Mouse (Mus musculus): ENCODE measurements around the gene C8b.

C8b gene

DNA sequence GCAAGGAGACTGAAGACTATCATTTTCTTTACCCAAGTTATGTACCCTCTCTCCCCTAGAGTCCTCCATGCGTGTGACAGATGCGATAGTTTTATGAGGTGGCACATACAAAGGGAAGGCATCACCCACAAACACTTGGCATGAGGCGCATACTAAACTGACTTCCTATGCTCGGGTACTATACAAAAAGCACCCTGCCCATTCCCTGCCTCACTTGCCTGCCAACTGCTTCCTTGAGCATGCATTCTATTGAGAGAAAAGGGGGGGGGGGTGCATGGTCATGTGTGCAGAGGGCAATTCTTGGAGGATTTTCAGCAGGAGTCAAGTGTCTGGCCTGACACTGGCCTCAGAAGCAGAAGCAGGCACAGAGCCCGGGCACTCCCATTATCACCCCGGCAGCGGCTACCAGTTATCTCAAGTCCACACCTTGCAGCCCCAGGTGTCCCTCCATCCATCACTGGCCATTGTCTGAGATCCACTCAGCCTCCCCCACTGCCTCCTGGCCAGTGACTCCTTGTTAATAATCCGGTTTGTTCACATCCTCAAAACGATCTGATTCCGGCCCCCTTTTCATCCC is 44.7 kb downstream of the C8b start:
- DNase-seq, result no peak

DNA sequence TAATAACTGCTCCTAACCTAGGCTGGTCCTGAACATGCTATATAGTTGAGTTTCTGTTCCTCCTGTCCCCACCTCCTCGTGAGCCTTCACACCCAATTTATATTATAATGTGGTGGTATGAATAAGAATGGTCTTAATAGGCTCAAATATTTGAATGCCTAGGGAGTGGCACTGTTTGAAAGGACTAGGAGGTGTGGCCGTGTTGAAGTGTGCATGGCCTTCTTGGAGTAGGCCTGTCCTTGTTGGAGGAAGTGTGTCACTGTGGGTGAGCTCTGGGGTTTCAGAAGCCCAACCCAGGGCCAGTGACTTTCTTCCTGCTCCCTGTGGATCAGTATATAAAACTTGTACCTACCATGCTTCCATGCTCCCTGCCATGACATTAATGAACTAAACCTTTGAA is 47.5 kb downstream of the C8b start:
- DNase-seq, result no peak

- DNase-seq, result no peak
These were observed 50.6 kb downstream of the C8b start for GRCm38 (mm10) chr4:104816519-104817232.

GRCm38 (mm10) chr4:104817509-104817908 is 51.4 kb downstream of the C8b start:
- DNase-seq, result no peak

DNA sequence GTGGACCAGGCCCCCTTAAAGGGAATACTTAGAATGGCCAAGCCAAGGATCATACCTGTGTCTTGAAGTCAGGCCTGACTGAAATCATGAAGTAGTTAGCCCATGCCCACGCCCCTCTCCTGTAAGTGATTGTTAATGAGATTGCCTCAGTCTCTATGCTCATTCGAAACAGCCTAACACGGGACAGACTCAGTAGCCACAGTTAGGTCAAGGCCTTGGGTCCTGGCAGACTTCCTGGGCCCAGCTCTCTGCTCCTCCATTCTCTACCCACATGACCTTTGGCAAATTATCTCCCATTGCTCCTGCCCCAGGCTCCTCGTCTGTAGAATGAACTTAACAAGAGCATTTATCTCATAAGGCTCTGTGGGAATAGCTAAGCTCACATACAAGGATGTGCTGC is 52.9 kb downstream of the C8b start:
- DNase-seq, result no peak

DNA sequence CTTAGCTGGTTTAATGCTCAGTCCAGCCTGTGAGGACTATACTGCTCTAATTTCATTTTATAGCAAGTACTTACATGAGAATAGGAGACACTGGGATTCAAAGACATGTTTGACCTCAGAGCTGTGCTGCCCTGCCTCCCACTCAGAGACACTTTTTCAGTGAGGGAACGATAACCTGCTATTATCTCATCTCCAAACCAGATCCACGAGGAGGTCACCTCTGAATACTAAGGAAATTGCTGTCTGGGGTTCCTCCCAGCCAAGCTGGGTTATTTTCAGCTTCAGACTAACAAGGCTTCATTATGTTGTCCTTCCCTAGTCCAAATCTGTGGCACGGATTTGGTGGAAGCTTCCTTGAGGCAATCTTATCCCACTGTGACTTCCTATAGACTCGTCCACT is 53.8 kb downstream of the C8b start:
- no peak for DNase-seq

DNA sequence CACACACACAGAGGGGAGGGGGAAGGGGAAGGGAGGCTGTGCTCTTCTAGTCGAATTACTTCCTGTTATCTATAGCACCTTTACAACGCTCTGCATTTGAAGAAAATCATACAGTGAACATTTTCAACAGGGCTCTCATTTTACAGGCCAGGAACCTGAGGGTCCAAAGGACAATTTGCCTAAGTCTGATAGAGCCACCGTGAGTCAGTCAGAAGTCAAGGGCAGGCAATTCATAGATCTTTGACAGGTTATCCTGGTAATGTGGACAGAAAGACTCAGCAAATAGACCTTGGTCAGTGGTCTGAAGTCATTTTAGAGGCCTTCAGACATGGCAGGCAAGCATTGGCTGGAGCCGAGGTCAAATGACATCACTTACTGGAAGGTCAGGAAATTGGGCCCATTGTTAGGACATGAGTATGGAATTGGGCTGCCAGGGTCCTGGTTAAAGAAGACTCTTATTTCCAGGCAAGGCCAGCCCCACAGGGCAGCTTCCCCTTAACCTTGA is 57.5 kb downstream of the C8b start:
- DNase-seq, result no peak

GRCm38 (mm10) chr4:104824381-104825077 is 58.4 kb downstream of the C8b start:
- no peak for DNase-seq

DNA sequence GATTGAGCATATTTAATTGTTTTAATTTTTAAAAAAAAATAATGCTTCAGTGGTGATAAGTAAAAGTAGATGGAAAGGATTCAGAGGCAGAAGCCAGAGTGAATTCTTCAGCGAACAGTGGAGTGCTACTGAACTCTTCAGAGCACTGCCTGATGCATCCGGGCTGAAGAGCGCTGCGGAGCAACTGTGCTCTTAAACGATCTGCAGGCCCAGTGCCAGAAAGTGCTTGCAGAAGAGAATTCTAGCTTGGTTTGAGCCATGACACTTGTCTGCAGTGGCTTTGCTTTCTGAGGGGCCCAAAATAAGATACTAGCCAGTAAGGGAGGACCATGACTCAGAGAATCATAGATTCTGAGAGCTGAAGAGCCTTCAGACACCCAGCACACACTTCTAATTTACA is 62.8 kb downstream of the C8b start:
- DNase-seq, result peak in 1 of 2 experiments; percentile 4

DNA sequence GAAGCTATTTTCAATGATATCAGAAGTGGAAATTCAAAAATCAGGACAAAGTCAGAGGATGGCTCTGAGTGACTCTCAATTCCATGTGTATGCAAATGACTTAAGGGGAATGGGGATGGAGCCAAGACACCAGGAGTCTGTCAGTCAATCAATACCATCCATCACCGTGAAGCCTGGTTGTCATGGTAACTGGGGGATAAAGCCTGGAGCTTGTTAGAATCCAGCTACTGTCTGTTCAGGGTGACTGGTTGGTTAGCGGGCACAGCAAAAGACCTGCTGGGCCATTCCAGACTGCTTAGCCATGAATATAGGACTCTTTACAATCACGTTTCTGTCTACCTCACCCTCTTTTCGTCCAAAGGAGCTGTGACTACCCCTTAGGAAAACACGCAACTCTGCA is 69.0 kb downstream of the C8b start:
- no peak for DNase-seq

- no peak for DNase-seq
These were observed 72.2 kb downstream of the C8b start for GRCm38 (mm10) chr4:104838342-104838741.

DNA sequence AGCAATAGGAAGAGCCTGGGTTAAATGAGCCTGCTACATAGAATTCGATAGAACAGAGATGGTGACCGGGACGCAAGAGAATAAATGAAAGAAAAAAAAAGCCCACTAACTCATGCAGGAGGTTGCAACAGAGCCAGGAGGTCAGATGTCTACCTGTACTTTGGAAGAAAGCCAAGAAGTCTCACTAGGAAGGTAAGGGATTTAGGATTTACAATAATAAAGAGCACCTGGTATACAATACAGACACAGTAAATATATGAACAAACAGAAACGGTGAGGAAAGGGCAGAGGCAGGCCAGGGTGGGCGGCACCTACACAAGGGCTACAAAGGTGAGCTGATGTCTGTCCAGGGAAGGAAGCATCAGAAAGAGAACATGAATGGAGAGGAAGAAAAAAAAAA is 76.1 kb downstream of the C8b start:
- no peak for DNase-seq

DNA sequence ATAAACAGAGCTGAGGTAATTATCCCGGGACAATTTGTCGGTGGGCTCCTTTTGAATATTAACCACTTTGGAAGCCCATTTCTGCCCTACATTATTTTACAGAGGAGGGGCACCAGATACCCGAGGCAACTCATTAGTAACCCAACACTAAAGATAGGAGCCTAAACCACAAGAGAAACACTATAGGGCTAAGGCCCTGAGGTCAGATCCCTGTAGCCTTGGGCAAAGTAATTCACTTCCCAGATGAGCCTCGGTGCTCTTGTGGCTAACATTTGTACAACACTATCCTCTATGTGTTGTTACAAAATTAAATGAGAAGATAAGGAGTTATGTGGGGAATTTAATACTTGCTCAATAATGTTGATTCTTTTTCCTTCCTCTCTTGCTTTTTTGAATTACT is 77.4 kb downstream of the C8b start:
- no peak for DNase-seq
